Mouse (Mus musculus) intestine, embryonic 14.5 days (tissue): ENCODE data around the gene Uso1. TPM values are rescaled to one million over a fixed set of nuclear protein-coding genes. Genes with fewer than 3 reads are reported as not detected.
A peak's percentile ranks its signal among the peaks of the same experiment; 100 is the strongest.
"Not testable (repeated sequence)": the region's sequence is repeated elsewhere in the genome, so short reads cannot be mapped to it uniquely, and the experiment has no call there.

Source experiments
- ATAC-seq: fragments of 200-750 bp; cut with Nextera tagmentation; replicated peaks from 2 replicates; pipeline ENCODE4 v1.8.0; 2017; ENCODE audit warnings: low read depth, moderate number of reproducible peaks, moderate TSS enrichment, moderate library complexity; ENCODE audit not compliant: low FRiP score, low TSS enrichment
- DNase-seq: peaks from one replicate; pipeline ENCODE4 v3.0.0-alpha.2; 2018; ENCODE audit warnings: low spot score
- H3K27ac ChIP-seq: fragments of 300-500 bp; sonication (generic); 2 replicates; pipeline ENCODE4 v1.5.1; 2014; ENCODE audit warnings: low read depth, mild to moderate bottlenecking, control low read depth
- H3K27me3 ChIP-seq: fragments of 300-500 bp; sonication (generic); replicated peaks from 2 replicates; pipeline ENCODE4 v1.6.1; 2014; ENCODE audit warnings: low read length, control low read depth; ENCODE audit not compliant: control insufficient read depth, insufficient read depth
- H3K36me3 ChIP-seq: fragments of 300-500 bp; sonication (generic); 2 replicates; pipeline ENCODE4 v1.6.1; 2014; ENCODE audit warnings: low read length, control low read depth; ENCODE audit not compliant: control insufficient read depth, insufficient read depth
- H3K4me1 ChIP-seq: fragments of 300-500 bp; sonication (generic); replicated peaks from 2 replicates; pipeline ENCODE4 v1.6.1; 2014; ENCODE audit warnings: low read length, control low read depth, mixed read lengths; ENCODE audit not compliant: control insufficient read depth, insufficient read depth
- H3K4me2 ChIP-seq: fragments of 300-500 bp; sonication (generic); 2 replicates; pipeline ENCODE4 v1.6.1; 2014; ENCODE audit warnings: low read length
- H3K4me3 ChIP-seq: fragments of 300-500 bp; sonication (generic); 2 replicates; pipeline ENCODE4 v1.5.1; 2014; ENCODE audit warnings: low read depth, low read length, control low read depth, mixed read lengths
- H3K9ac ChIP-seq: fragments of 300-500 bp; sonication (generic); 2 replicates; pipeline ENCODE4 v1.6.1; 2014; ENCODE audit warnings: mild to moderate bottlenecking, low read length
- H3K9me3 ChIP-seq: fragments of 300-500 bp; sonication (generic); 2 replicates; pipeline ENCODE4 v1.6.1; 2016; ENCODE audit warnings: low read length, control low read depth; ENCODE audit not compliant: control insufficient read depth
- WGBS: fragments of 180-500 bp; shearing (Covaris S2); extraction: QIAGEN DNeasy Blood & Tissue Kit; methylation state at CpG from one replicate; pipeline ENCODE4 v1.1.7; 2014; 5-methylcytosine and 5-hydroxymethylcytosine counted together
- polyA plus RNA-seq: library from polyadenylated mRNA; unstranded; fragments of >200 nt; fragmentation: Nextera tagmentation; extraction: Ambion mirVana; gene quantifications from 2 replicates; pipeline ENCODE4 v1.2.1, GENCODE M21; 2014

Gene Uso1
- polyA plus RNA-seq, 1 experiment from 2014 or later, result 30.8 TPM

- Histone ChIP-seq H3K9me3 (no peaks in the 10 kb centered on the region), H3K4me3 (no peak overlapping the region), H3K4me1 (no peaks in the 10 kb centered on the region), H3K9ac (no peak overlapping the region), H3K4me2 (no peak overlapping the region), H3K27ac (no peak overlapping the region), H3K36me3 (peaks cover 76% of the 10 kb centered on the region), H3K27me3 (no peaks in the 10 kb centered on the region)
- 94% methylated on average over 7 of the region's 7 CpGs for WGBS
- DNase-seq (no peak), ATAC-seq (no peak)
These were observed 51.2 kb downstream of the Uso1 start for GRCm38 (mm10) chr5:92188881-92189483.

- H3K9me3 ChIP-seq, result not testable (repeated sequence)
- H3K36me3 ChIP-seq, result peaks cover 78% of the 10 kb centered on the region
These were observed 58.0 kb downstream of the Uso1 start for GRCm38 (mm10) chr5:92195716-92196115.

DNA sequence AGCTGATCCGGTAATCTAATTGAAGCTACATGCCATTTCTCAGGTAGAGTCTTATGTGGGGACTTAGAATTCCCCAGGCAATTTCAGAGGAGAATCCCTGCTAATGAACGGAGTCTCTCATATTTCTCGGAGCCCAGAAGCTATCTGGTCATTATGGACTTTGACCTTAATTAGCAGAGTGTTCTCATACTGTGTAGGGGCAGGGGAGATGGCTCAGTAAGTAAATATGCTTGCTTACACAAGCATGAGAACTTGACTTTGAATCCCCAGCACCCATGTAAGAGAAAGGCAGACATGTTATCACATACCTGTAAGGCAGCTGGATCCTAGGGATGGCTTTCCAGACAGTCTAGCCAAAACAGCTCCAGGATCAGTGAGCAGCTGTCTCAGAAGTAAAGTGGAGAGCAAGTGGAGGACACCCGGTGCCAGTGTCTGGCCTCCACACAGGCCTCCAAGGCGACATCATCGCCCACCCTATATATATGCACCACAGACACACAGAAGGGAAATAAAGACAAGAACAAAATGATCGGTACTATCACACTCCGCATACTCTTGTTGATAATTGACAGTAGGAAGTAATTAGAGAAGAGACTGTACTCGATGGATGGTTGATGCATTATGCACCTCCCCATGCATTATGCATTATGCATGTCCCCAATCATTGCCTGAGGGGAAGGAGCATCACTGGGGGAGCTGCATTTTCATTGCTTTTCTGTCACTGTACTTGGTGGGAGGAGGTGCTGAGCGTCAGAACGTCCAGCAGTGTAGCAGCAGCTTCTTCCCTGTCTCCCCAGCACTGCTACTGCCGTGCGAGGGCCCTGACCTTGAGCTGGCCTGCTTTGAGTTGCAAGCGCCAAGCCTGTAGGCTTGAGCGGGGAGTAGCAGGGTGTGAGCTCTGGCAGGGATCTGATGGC is 59.4 kb downstream of the Uso1 start:
- Histone ChIP-seq H3K9ac (no peak overlapping the region), H3K27ac (no peak overlapping the region), H3K4me2 (no peak overlapping the region), H3K4me1 (no peaks in the 10 kb centered on the region), H3K36me3 (peaks cover 84% of the 10 kb centered on the region), H3K9me3 (no peaks in the 10 kb centered on the region), H3K27me3 (no peaks in the 10 kb centered on the region), H3K4me3 (no peak overlapping the region)
- ATAC-seq (no peak), DNase-seq (no peak)
- WGBS, result 88% methylated on average over 15 of the region's 15 CpGs

More at GRCm38 (mm10) chr5:92195716-92196115, 58.0 kb downstream of the Uso1 start:
- H3K4me2 ChIP-seq, DNase-seq, H3K27me3 ChIP-seq, H3K9ac ChIP-seq, H3K4me3 ChIP-seq, ATAC-seq, H3K27ac ChIP-seq, H3K4me1 ChIP-seq: not testable (repeated sequence)
- WGBS, result 47% methylated on average over 2 of the region's 2 CpGs

GRCm38 (mm10) chr5:92198266-92198665 is 60.5 kb downstream of the Uso1 start:
- H3K27ac ChIP-seq, result no peak overlapping the region
- WGBS, result 81% methylated on average over 8 of the region's 8 CpGs
- no peak for ATAC-seq
- H3K4me2 ChIP-seq, result no peak overlapping the region
- no peak for DNase-seq
- no peaks in the 10 kb centered on the region for H3K27me3 ChIP-seq
- no peak overlapping the region for H3K9ac ChIP-seq
- H3K4me3 ChIP-seq, result no peak overlapping the region
- no peaks in the 10 kb centered on the region for H3K9me3 ChIP-seq
- peaks cover 76% of the 10 kb centered on the region for H3K36me3 ChIP-seq
- no peaks in the 10 kb centered on the region for H3K4me1 ChIP-seq

DNA sequence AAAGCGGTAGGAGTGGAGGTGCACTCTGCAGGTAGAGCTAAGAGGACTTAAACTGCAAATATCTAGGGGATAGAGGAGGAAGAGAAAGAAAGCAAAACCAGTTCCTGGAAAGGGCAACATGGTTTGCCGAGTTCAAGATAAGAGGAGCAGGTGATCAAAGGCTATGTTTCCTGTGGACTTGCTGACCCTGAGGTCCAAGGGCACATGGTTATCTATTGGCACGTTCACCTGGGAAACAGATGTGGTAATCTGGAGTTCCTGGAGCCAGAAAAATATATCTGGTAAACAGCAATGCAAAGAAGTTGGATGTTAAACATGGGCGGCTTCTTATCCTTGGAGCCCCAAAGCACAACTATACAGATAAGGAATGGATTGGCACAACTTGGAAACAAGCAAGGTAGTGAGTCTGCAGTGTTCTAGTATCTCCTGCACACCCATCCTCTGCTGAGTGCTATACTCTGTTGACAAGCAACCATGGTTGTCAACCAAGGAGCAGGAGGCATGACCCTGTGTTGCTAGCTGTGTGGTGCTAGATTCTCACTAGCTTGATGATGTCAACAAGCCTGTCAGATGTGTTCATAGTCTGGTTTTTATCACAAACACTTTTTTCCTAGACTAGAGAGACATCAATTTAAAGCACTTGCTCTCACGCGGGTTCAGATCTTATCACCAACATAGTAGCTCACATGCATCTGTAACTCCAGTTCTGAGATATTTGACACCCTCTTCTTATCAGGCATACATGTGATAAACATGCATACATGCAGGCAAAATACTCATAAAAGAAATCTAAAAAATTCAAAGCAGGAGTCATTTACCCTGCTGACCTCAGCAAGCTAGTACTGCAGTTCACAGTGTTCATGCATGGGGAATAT is 66.7 kb downstream of the Uso1 start:
- H3K36me3 ChIP-seq, result peaks cover 39% of the 10 kb centered on the region
- DNase-seq, result no peak
- H3K27ac ChIP-seq, result no peak overlapping the region
- no peaks in the 10 kb centered on the region for H3K9me3 ChIP-seq
- H3K4me3 ChIP-seq, result no peak overlapping the region
- H3K4me2 ChIP-seq, result no peak overlapping the region
- peak; percentile 34; the same call in 1 of the 2 replicates for ATAC-seq
- no peak overlapping the region for H3K9ac ChIP-seq
- no peaks in the 10 kb centered on the region for H3K27me3 ChIP-seq
- no peaks in the 10 kb centered on the region; the same call in 1 of the 2 replicates for H3K4me1 ChIP-seq
- 62% methylated on average over 6 of the region's 6 CpGs for WGBS

GRCm38 (mm10) chr5:92205184-92205583 is 67.4 kb downstream of the Uso1 start:
- no peaks in the 10 kb centered on the region; the same call in 1 of the 2 replicates for H3K4me1 ChIP-seq
- 0 out of 2 replicates have a peak, but pooled peaks have one; percentile 40 for ATAC-seq
- H3K4me2 ChIP-seq, result no peak overlapping the region
- WGBS, result 84% methylated on average over 7 of the region's 7 CpGs
- H3K27ac ChIP-seq, result no peak overlapping the region
- no peak overlapping the region for H3K9ac ChIP-seq
- DNase-seq, result no peak
- H3K4me3 ChIP-seq, result no peak overlapping the region
- H3K27me3 ChIP-seq, result no peaks in the 10 kb centered on the region
- H3K9me3 ChIP-seq, result no peaks in the 10 kb centered on the region
- peaks cover 31% of the 10 kb centered on the region for H3K36me3 ChIP-seq

- peaks cover 26% of the 10 kb centered on the region for H3K36me3 ChIP-seq
- H3K9me3 ChIP-seq, result no peaks in the 10 kb centered on the region
- no peaks in the 10 kb centered on the region; the same call in 1 of the 2 replicates for H3K4me1 ChIP-seq
- ATAC-seq (no peak), DNase-seq (no peak)
- H3K9ac ChIP-seq, result no peak overlapping the region
- H3K27me3 ChIP-seq, result no peaks in the 10 kb centered on the region
- no peak overlapping the region for H3K4me2 ChIP-seq
- no peak overlapping the region for H3K4me3 ChIP-seq
- 78% methylated on average over 5 of the region's 5 CpGs for WGBS
- H3K27ac ChIP-seq, result no peak overlapping the region
These were observed 68.0 kb downstream of the Uso1 start for GRCm38 (mm10) chr5:92205706-92206105.

DNA sequence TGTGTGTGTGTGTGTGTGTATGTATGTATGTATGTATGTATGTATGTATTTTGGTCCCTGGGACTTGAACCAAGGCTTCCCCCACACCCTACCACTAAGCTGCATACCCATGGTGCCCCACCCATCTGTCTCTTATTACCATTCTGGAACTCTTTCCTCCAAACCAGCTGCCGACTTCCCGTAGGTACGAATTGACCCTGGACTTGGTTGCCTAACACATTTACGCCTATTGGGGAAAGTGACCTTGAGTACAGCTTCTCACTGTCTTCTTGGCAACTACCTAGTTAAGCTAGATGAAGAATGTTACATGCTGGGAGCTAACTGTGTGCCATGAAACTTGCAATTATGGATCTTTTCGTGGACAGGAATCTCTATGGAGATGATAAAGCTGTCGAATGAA is 68.4 kb downstream of the Uso1 start:
- H3K27me3 ChIP-seq, result no peaks in the 10 kb centered on the region
- H3K27ac ChIP-seq, result no peak overlapping the region
- 88% methylated on average over 6 of the region's 6 CpGs for WGBS
- no peak overlapping the region for H3K4me3 ChIP-seq
- no peaks in the 10 kb centered on the region; the same call in 1 of the 2 replicates for H3K4me1 ChIP-seq
- ATAC-seq (no peak), DNase-seq (no peak)
- H3K9ac ChIP-seq, result no peak overlapping the region
- no peak overlapping the region for H3K4me2 ChIP-seq
- H3K9me3 ChIP-seq, result no peaks in the 10 kb centered on the region
- peaks cover 22% of the 10 kb centered on the region for H3K36me3 ChIP-seq
